Mouse (Mus musculus) kidney, embryonic 15.5 days (tissue): Measurements from ENCODE around the gene Ccdc33. TPM values are rescaled to one million over a fixed set of nuclear protein-coding genes. Genes with fewer than 3 reads are reported as not detected.

Experiments
- ATAC-seq: fragments of 200-750 bp; cut with Nextera tagmentation; replicated peaks from 2 replicates; pipeline ENCODE4 v1.8.0; 2017; ENCODE audit warnings: moderate TSS enrichment; ENCODE audit not compliant: low FRiP score
- H3K27ac ChIP-seq: fragments of 300-500 bp; sonication (generic); 2 replicates; pipeline ENCODE4 v1.5.1; 2015; ENCODE audit warnings: mild to moderate bottlenecking, inconsistent platforms
- H3K27me3 ChIP-seq: fragments of 300-500 bp; sonication (generic); 2 replicates; pipeline ENCODE4 v1.6.1; 2015; ENCODE audit warnings: inconsistent platforms
- H3K36me3 ChIP-seq: fragments of 300-500 bp; sonication (generic); 2 replicates; pipeline ENCODE4 v1.6.1; 2015; ENCODE audit warnings: inconsistent platforms
- H3K4me1 ChIP-seq: fragments of 300-500 bp; sonication (generic); 2 replicates; pipeline ENCODE4 v1.6.1; 2015; ENCODE audit warnings: inconsistent platforms
- H3K4me2 ChIP-seq: fragments of 300-500 bp; sonication (generic); 2 replicates; pipeline ENCODE4 v1.6.1; 2015; ENCODE audit warnings: moderate library complexity, mild to moderate bottlenecking, inconsistent platforms
- H3K4me3 ChIP-seq: fragments of 300-500 bp; sonication (generic); replicated peaks from 2 replicates; pipeline ENCODE4 v1.5.1; 2015; ENCODE audit warnings: mild to moderate bottlenecking, inconsistent platforms
- H3K9ac ChIP-seq: fragments of 300-500 bp; sonication (generic); 2 replicates; pipeline ENCODE4 v1.6.1; 2015; ENCODE audit warnings: mild to moderate bottlenecking, inconsistent platforms
- H3K9me3 ChIP-seq: fragments of 300-500 bp; sonication (generic); replicated peaks from 2 replicates; pipeline ENCODE4 v1.6.1; 2016; ENCODE audit warnings: inconsistent platforms
- whole genome bisulfite sequencing: fragments of 180-500 bp; shearing (Covaris S2); methylation state at CpG from one replicate; pipeline ENCODE4 v1.1.7; 2015; ENCODE audit warnings: mixed read lengths; 5-methylcytosine and 5-hydroxymethylcytosine counted together
- polyA plus RNA-seq: library from polyadenylated mRNA; unstranded; fragments of >200 nt; fragmentation: Nextera tagmentation; extraction: Ambion mirVana; gene quantifications from 2 replicates; pipeline ENCODE4 v1.2.1, GENCODE M21; 2015

The Ccdc33 gene
- polyA plus RNA-seq, result 0.29 and 0.44 TPM in 2 replicates

GRCm38 (mm10) chr9:58118671-58119070, at the start of gene Ccdc33:
Ccdc33 (minus strand) TSS chr9:58118823.
- no peak within 1 kb of the TSS for H3K27ac ChIP-seq
- ATAC-seq, result no peak
- H3K4me3 ChIP-seq, result no peak within 1 kb of the TSS
- H3K9ac ChIP-seq, result no peak within 1 kb of the TSS
- peaks cover 46% of the 10 kb centered on the region for H3K4me1 ChIP-seq
- H3K36me3 ChIP-seq, result no peaks in the 10 kb centered on the region
- peaks cover 12% of the 10 kb centered on the region; the same call in 1 of the 2 replicates for H3K27me3 ChIP-seq
- H3K9me3 ChIP-seq, result no peaks in the 10 kb centered on the region
- H3K4me2 ChIP-seq, result no peak within 1 kb of the TSS
- 12% methylated on average over 2 of the region's 2 CpGs for WGBS

GRCm38 (mm10) chr9:58165779-58166178, 47.2 kb upstream of the Ccdc33 start:
- Histone ChIP-seq H3K9ac (no peak overlapping the region), H3K27ac (no peak overlapping the region), H3K4me3 (no peak overlapping the region), H3K9me3 (no peaks in the 10 kb centered on the region), H3K4me2 (no peak overlapping the region), H3K27me3 (no peaks in the 10 kb centered on the region), H3K36me3 (no peaks in the 10 kb centered on the region), H3K4me1 (peaks cover 9% of the 10 kb centered on the region; the same call in 1 of the 2 replicates)
- no peak for ATAC-seq
- 89% methylated on average over 1 of the region's 1 CpGs for WGBS

- WGBS, result 64% methylated on average over 5 of the region's 5 CpGs
- Histone ChIP-seq H3K36me3 (no peaks in the 10 kb centered on the region), H3K4me2 (no peak overlapping the region), H3K27ac (no peak overlapping the region), H3K9ac (no peak overlapping the region), H3K4me3 (no peak overlapping the region), H3K9me3 (no peaks in the 10 kb centered on the region), H3K4me1 (peaks cover 31% of the 10 kb centered on the region), H3K27me3 (no peaks in the 10 kb centered on the region)
- no peak for ATAC-seq
Observed at GRCm38 (mm10) chr9:58163146-58163545, 44.5 kb upstream of the Ccdc33 start.

DNA sequence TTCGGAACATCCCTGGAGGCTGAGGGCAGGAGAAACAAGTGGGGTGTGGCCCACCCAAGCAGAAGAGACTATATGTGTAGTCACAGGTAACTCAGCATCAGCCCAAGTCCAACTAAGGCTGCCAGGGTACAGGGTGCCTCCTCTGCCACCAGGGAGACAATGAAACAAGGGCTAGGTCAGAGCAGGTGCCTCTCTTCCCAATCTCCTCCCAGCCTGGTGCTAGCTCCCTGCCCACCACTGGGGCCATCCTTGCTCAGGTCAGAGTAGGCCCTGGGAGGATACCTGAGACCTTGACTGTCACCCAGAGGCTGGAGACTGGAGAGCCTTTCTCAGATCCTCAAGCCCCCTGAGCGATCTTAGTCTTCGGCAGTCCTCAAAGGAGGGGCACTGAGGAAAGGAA, 43.5 kb upstream of the Ccdc33 start:
- 77% methylated on average over 3 of the region's 3 CpGs for WGBS
- Histone ChIP-seq H3K36me3 (no peaks in the 10 kb centered on the region), H3K9me3 (no peaks in the 10 kb centered on the region), H3K4me3 (no peak overlapping the region), H3K27ac (no peak overlapping the region), H3K4me1 (peaks cover 41% of the 10 kb centered on the region), H3K27me3 (no peaks in the 10 kb centered on the region), H3K4me2 (no peak overlapping the region), H3K9ac (no peak overlapping the region)
- ATAC-seq, result no peak

- WGBS, result 81% methylated on average over 5 of the region's 5 CpGs
- no peak overlapping the region for H3K4me2 ChIP-seq
Observed at GRCm38 (mm10) chr9:58160315-58160714, 41.7 kb upstream of the Ccdc33 start.

GRCm38 (mm10) chr9:58159855-58160254, 41.2 kb upstream of the Ccdc33 start:
- peak overlapping the region; percentile 95 for H3K27ac ChIP-seq
- WGBS, result 44% methylated on average over 4 of the region's 4 CpGs
- no peak for ATAC-seq
- no peak overlapping the region for H3K4me2 ChIP-seq
- H3K27me3 ChIP-seq, result no peaks in the 10 kb centered on the region
- H3K9ac ChIP-seq, result no peak overlapping the region
- H3K9me3 ChIP-seq, result no peaks in the 10 kb centered on the region
- no peak overlapping the region for H3K4me3 ChIP-seq
- H3K4me1 ChIP-seq, result peaks cover 62% of the 10 kb centered on the region
- H3K36me3 ChIP-seq, result no peaks in the 10 kb centered on the region

More at GRCm38 (mm10) chr9:58160315-58160714, 41.7 kb upstream of the Ccdc33 start:
- Histone ChIP-seq H3K4me1 (peaks cover 57% of the 10 kb centered on the region), H3K4me3 (no peak overlapping the region), H3K9ac (no peak overlapping the region), H3K9me3 (no peaks in the 10 kb centered on the region), H3K27me3 (no peaks in the 10 kb centered on the region), H3K27ac (peak overlapping the region; percentile 95), H3K36me3 (no peaks in the 10 kb centered on the region)
- ATAC-seq, result no peak

GRCm38 (mm10) chr9:58158541-58159311, 40.1 kb upstream of the Ccdc33 start:
- Histone ChIP-seq H3K9me3 (no peaks in the 10 kb centered on the region), H3K4me3 (peak overlapping the region; percentile 39), H3K27me3 (no peaks in the 10 kb centered on the region), H3K27ac (peak overlapping the region; percentile 95), H3K9ac (0 out of 2 replicates have a peak overlapping the region, but pooled peaks have one; percentile 23), H3K36me3 (0 out of 2 replicates have a peak, but pooled peaks cover 3% of the 10 kb centered on the region), H3K4me2 (peak overlapping the region; percentile 58), H3K4me1 (peaks cover 71% of the 10 kb centered on the region)
- 18% methylated on average over 7 of the region's 7 CpGs for WGBS
- ATAC-seq, result peak; percentile 84

DNA sequence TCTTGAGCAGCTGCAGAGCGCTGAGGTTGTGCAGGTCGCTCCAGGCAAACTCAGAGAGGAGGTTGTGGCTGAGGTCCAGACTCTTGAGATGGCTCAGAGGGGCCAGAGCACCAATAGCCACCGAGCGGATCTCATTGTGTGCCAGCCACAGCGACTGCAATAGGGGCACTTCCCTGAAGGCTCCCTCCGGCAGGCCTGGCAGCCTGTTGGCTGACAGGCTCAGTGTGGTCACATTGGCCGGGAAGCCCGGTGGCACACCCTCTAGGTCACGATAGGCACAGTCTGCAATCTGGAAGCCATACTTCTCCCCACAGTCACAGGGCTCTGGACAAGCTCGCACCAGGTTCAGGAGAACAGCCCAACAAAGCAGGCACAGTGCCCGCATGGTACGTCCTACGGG, 39.2 kb upstream of the Ccdc33 start:
- H3K9me3 ChIP-seq, result no peaks in the 10 kb centered on the region
- ATAC-seq, result 0 out of 2 replicates have a peak, but pooled peaks have one; percentile 5
- H3K27ac ChIP-seq, result peak overlapping the region; percentile 95
- no peaks in the 10 kb centered on the region for H3K27me3 ChIP-seq
- H3K4me1 ChIP-seq, result peaks cover 73% of the 10 kb centered on the region
- H3K36me3 ChIP-seq, result 0 out of 2 replicates have a peak, but pooled peaks cover 3% of the 10 kb centered on the region
- peak overlapping the region; percentile 23; the same call in 1 of the 2 replicates for H3K9ac ChIP-seq
- peak overlapping the region; percentile 58 for H3K4me2 ChIP-seq
- 69% methylated on average over 13 of the region's 13 CpGs for WGBS
- H3K4me3 ChIP-seq, result peak overlapping the region; percentile 39

- Histone ChIP-seq H3K9ac (peak overlapping the region; percentile 8; the same call in 1 of the 2 replicates), H3K4me1 (peaks cover 72% of the 10 kb centered on the region), H3K4me2 (peak overlapping the region; percentile 58), H3K9me3 (no peaks in the 10 kb centered on the region), H3K27ac (peak overlapping the region; percentile 95), H3K27me3 (no peaks in the 10 kb centered on the region), H3K4me3 (peak overlapping the region; percentile 39), H3K36me3 (peaks cover 5% of the 10 kb centered on the region; the same call in 1 of the 2 replicates)
- ATAC-seq, result no peak
- WGBS, result 85% methylated on average over 22 of the region's 22 CpGs
Observed at GRCm38 (mm10) chr9:58156819-58157560, 38.4 kb upstream of the Ccdc33 start.

- no peak overlapping the region for H3K4me3 ChIP-seq
- peak overlapping the region; percentile 95 for H3K27ac ChIP-seq
- no peak overlapping the region for H3K9ac ChIP-seq
- H3K4me1 ChIP-seq, result peaks cover 67% of the 10 kb centered on the region
- no peaks in the 10 kb centered on the region for H3K9me3 ChIP-seq
- ATAC-seq, result peak; percentile 41; the same call in 1 of the 2 replicates
- H3K27me3 ChIP-seq, result no peaks in the 10 kb centered on the region
- peak overlapping the region; percentile 58; the same call in 1 of the 2 replicates for H3K4me2 ChIP-seq
- H3K36me3 ChIP-seq, result peaks cover 18% of the 10 kb centered on the region; the same call in 1 of the 2 replicates
- 36% methylated on average over 3 of the region's 3 CpGs for WGBS
Observed at GRCm38 (mm10) chr9:58155366-58155765, 36.7 kb upstream of the Ccdc33 start.

- no peak overlapping the region for H3K4me3 ChIP-seq
- no peak for ATAC-seq
- peaks cover 45% of the 10 kb centered on the region for H3K4me1 ChIP-seq
- no peaks in the 10 kb centered on the region for H3K27me3 ChIP-seq
- no peak overlapping the region for H3K9ac ChIP-seq
- H3K36me3 ChIP-seq, result peaks cover 24% of the 10 kb centered on the region
- peak overlapping the region; percentile 45 for H3K27ac ChIP-seq
- H3K9me3 ChIP-seq, result no peaks in the 10 kb centered on the region
- WGBS, result 75% methylated on average over 3 of the region's 3 CpGs
- no peak overlapping the region for H3K4me2 ChIP-seq
Observed at GRCm38 (mm10) chr9:58153095-58153494, 34.5 kb upstream of the Ccdc33 start.
